Mouse (Mus musculus): ENCODE measurements around the gene Lcn10. TPM values are rescaled to one million over a fixed set of nuclear protein-coding genes. Genes with fewer than 3 reads are reported as not detected.
"Not testable (repeated sequence)": the region's sequence is repeated elsewhere in the genome, so short reads cannot be mapped to it uniquely, and the experiment has no call there.

Lcn10 gene
- not detected for total RNA-seq (2022)

- no peak for DNase-seq
Observed at GRCm38 (mm10) chr2:25682426-25682825, at the start of gene Lcn10. Lcn10 (plus strand) TSS chr2:25682726.

GRCm38 (mm10) chr2:25633616-25634015 lies 48.9 kb upstream of the Lcn10 start:
- peak; percentile 72 for DNase-seq

DNA sequence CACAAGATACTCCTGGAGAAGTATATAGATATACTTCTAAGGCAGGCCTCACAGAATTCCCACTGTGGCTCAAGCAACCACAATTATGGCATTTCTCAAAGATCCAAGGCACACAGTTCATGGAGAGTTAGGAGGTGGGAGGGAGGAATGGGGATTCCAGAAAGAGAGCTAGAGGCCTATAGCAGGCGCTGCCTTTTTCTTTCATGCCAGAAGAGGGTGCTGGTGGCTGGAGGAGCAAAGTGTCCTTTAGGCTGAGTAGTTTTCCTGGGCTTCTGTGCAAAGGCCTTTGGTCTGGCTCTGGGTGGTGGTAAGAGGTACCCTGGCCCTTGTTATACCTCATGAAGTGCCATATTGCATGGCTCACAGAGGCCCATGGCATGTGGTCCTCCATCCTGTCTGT lies 48.5 kb upstream of the Lcn10 start:
- no peak for DNase-seq

DNA sequence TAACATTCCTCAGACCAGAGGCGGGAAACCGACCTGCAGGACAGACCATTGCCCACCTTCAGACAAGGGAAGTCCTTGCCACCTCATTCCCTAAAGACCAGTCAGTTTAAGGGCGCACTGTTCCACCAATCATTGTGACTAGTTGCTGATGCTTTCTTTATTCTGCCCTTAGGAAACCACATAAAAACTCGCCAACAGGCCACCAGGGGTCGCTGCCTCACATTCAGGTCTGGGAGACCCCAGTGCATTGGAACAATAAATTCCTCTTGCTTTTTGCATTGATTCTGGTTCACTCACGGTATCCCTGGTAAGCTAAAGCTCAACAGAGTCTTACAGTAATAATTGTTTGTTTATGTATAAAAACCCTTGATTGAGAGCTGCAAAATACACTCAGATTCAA lies 42.6 kb upstream of the Lcn10 start:
- DNase-seq: no peak

DNA sequence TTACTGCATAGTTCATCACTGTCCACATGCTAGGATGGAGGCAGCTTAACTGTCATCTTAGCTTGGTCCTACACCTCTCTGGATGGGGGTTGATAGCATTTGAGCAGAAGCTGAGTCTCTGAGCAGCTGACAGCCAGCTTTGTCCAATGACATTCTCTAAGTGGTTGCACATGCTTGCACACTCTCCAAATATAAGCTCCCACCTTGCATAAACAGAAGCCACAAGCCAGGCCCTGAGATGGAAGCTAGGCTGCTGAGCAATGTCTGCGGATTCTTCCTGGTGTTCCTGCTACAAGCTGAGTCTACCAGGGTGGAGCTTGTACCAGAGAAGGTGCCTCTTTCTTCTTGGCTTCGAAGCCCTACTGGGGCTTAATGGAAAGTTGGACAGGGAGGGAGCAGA lies 29.6 kb upstream of the Lcn10 start, which contains the start of gene Lcn8:
Gene Lcn8, plus strand, starts transcription at position 219 of the 400 bp plus-strand sequence.
- DNase-seq: no peak

GRCm38 (mm10) chr2:25654502-25654901 lies 28.0 kb upstream of the Lcn10 start:
- DNase-seq: no peak

- DNase-seq: no peak
Observed at GRCm38 (mm10) chr2:25656691-25657090, 25.8 kb upstream of the Lcn10 start.

DNA sequence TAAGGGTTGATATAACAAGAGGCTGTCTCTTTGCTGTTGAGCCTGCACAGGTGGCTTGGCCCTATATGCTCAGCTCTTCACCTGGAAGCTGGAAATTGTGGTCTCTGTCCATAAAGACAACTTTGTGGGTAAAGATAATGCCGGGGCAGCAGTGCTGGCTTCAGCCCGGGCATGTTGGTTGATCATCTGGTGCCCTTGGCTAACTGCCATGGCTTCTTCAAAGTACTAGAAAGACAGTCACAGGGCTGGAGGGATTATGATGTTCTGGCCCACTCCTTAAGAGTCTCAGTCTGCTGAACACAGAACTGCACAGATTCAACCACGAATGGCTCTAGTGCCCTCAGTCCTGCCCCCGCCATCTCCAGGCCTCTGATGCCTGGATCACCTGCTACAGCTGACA lies 25.3 kb upstream of the Lcn10 start:
- no peak for DNase-seq

GRCm38 (mm10) chr2:25657652-25658051 lies 24.9 kb upstream of the Lcn10 start, which contains the start of gene Lcn5:
Lcn5 (plus strand) TSS chr2:25657952.
- no peak for DNase-seq

- DNase-seq: peak; percentile 41
Observed at GRCm38 (mm10) chr2:25660279-25660678, 22.2 kb upstream of the Lcn10 start.

DNA sequence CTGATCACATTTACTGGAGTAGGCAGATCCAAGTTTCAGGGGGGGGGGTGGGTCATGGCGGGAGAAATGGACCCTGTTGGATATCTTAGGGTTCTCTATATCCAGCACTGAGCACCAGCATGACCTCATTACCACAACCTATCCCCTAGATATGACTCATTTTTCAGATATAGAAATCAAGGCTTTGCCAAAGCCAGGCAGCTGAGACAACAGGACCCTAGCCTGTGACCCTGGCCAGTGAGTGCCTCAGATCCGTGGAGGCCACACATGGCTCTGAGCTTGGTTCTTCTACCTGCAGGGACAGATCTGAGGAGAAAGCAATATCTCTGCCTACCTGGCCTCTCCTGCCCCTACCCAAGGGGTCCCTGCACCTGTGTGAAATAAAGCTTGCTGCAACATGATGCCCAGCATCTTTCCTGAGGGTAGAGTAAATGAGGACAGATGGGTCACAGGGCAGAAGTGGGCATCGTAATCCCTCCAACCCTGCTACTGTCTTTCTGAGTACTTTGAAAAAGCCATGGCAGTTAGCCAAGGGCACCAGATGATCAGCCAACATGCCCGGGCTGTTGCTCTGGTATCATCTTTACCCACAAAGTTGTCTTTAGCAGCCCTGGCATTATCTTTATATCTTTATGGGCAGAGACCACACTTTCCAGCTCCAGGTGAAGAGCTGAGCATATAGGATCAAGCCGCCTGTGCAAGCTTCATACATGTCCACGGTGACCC lies 21.1 kb upstream of the Lcn10 start:
- no peak for DNase-seq

DNA sequence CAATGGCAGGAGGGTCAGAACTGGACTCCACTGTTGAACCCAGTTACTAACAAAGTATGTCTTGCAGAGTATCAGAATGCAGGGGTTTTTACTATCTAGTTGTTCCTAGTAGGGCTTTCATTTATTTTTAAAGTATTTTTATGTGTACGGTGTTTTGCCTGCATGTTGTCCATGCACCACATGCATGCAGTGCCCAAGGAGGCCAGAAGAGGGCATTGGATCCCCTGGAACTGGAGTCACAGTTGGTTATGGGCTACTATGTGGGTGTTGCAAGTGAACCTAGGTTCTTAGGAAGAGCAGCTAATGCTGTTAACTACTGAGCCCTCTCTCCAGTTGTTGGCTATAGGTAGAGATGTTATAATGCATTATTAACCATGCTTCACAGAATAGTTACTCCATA lies 19.0 kb upstream of the Lcn10 start:
- peak; percentile 38 for DNase-seq

DNA sequence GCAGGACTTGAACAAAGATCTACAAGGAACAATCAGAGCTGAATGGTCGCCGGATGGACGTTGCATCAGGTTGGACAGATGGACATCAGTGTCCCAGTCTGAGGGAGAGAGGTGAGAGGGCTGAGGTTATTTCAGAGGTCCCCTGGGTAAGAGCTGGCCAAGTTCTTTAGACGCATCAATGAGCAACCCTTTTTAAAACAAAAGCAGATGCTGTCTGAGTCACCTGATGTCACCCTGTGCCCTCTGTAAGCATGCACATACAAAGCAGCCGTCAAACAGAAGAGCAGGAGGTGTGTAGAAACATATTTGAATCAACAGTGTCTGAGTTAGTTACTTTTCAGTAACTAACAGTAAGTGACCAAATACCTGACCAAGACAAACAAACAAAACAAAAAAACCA lies 18.4 kb upstream of the Lcn10 start:
- no peak for DNase-seq

- DNase-seq: no peak
Observed at GRCm38 (mm10) chr2:25666516-25666915, 16.0 kb upstream of the Lcn10 start.

DNA sequence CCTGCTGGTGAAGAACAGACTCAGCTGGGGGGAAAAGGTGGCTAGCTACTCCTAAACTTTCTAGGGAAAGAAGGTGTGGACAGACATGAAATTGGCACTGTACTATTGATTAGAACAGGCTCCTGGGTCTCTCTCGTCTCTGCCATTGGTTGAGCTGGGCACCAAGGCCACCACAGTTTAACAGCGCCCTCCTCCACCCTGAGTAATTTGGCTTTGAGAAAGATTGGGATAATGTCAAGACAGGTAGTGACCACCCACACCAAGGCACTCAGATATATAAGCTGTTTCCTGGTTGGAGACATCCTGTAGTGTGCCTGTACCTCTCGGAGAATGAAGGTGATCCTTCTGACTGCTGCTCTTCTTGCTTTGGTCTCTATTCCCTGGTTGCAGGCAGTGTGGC lies 6.0 kb upstream of the Lcn10 start, which contains the start of gene Lcn6:
Gene Lcn6, plus strand, starts transcription at position 301 of the 400 bp plus-strand sequence.
- no peak for DNase-seq

- no peak for DNase-seq
Observed at GRCm38 (mm10) chr2:25679559-25679958, 3.0 kb upstream of the Lcn10 start.

DNA sequence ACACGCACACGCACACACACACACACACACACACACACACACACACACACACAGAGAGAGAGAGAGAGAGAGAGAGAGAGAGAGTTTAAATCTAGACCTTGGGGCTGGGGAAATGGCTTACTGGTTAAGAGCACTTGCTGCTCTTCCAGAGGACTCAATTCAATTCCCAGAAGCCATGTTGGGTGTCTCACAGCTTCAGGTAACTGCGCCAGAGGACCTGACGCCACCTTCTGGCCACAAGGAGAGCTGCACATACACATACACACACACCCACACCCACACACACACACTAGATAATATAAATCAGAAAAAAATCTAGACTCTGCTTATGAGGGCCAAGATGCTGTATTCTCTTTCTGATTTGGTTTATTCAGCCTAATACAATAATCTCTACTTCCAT lies 4.4 kb downstream of the Lcn10 start:
- no peak for DNase-seq

GRCm38 (mm10) chr2:25694605-25695004 lies 12.1 kb downstream of the Lcn10 start:
- peak; percentile 55 for DNase-seq

DNA sequence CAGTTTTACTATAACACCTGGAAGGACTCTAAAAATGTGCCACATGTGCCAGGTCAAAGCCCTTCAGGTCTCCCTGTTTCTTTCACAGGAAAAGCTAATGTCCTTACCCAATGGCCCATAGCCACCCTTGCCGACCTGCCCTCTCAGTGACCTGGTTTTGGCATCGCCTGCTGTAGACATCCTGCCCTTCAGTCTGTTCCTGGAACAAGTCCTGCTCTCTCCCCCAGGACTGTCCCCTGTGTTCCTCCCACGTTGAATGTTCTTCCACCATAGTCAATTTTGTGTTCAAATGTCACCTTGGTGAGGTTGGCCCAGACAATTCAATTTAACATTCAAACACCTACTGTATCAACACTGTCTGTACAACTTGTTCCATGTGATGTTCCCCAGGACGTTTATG lies 14.4 kb downstream of the Lcn10 start:
- DNase-seq: no peak

- no peak for DNase-seq
Observed at GRCm38 (mm10) chr2:25698696-25699095, 16.2 kb downstream of the Lcn10 start.

DNA sequence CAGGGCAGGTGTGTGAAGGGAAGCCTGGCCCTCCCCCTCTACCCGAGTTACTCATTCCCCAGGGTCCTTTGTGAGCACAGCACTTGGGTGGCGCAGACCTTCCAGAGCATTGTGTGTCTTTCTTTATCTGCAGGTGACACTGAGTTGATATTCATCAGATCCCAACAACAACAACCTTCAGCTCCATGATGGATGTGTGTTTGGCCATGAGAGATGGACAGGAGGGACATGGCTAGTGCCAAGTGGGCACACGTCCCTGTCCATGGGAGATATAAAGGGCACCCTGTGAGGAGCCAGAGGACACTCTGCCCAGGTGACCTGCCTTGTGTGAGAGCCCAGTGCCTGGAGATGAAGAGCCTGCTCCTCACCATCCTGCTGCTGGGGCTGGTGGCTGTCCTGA lies 17.2 kb downstream of the Lcn10 start, which contains the start of gene Obp2a:
Gene Obp2a, plus strand, starts transcription at position 301 of the 400 bp plus-strand sequence.
- not testable (repeated sequence) for DNase-seq

GRCm38 (mm10) chr2:25701001-25701400 lies 18.5 kb downstream of the Lcn10 start:
- DNase-seq: no peak

- DNase-seq: no peak
Observed at GRCm38 (mm10) chr2:25703706-25704105, 21.2 kb downstream of the Lcn10 start.
